Mouse (Mus musculus) kidney, embryonic 14.5 days (tissue): ENCODE measurements around the gene Fcrlb. TPM values are rescaled to one million over a fixed set of nuclear protein-coding genes. Genes with fewer than 3 reads are reported as not detected.

Experiments
- ATAC-seq: fragments of 200-750 bp; cut with Nextera tagmentation; 2 replicates; pipeline ENCODE4 v1.8.0; 2017; ENCODE audit warnings: moderate number of reproducible peaks, mild to moderate bottlenecking, moderate TSS enrichment, moderate library complexity; ENCODE audit not compliant: low FRiP score, low TSS enrichment
- H3K27ac ChIP-seq: fragments of 300-500 bp; sonication (generic); 2 replicates; pipeline ENCODE4 v1.5.1; 2014; ENCODE audit warnings: low read depth, mild to moderate bottlenecking, low read length, moderate library complexity, mixed read lengths
- H3K27me3 ChIP-seq: fragments of 300-500 bp; sonication (generic); 2 replicates; pipeline ENCODE4 v1.6.1; 2014; ENCODE audit warnings: mild to moderate bottlenecking, low read length; ENCODE audit not compliant: control insufficient read depth, insufficient read depth
- H3K36me3 ChIP-seq: fragments of 300-500 bp; sonication (generic); 2 replicates; pipeline ENCODE4 v1.6.1; 2014; ENCODE audit warnings: low read length, mixed read lengths; ENCODE audit not compliant: control insufficient read depth, insufficient read depth
- H3K4me1 ChIP-seq: fragments of 300-500 bp; sonication (generic); 2 replicates; pipeline ENCODE4 v1.6.1; 2014; ENCODE audit warnings: low read length, mixed read lengths; ENCODE audit not compliant: control insufficient read depth, insufficient read depth
- H3K4me2 ChIP-seq: fragments of 300-500 bp; sonication (generic); replicated peaks from 2 replicates; pipeline ENCODE4 v1.6.1; 2014; ENCODE audit warnings: low read depth, mild to moderate bottlenecking, low read length
- H3K4me3 ChIP-seq: fragments of 300-500 bp; sonication (generic); 2 replicates; pipeline ENCODE4 v1.5.1; 2014; ENCODE audit warnings: mild to moderate bottlenecking, low read length
- H3K9ac ChIP-seq: fragments of 300-500 bp; sonication (generic); 2 replicates; pipeline ENCODE4 v1.6.1; 2014; ENCODE audit warnings: low read depth, mild to moderate bottlenecking, low read length, moderate library complexity
- H3K9me3 ChIP-seq: fragments of 300-500 bp; sonication (generic); 2 replicates; pipeline ENCODE4 v1.6.1; 2016; ENCODE audit warnings: low read length; ENCODE audit not compliant: control insufficient read depth
- WGBS: fragments of 180-500 bp; shearing (Covaris S2); extraction: QIAGEN DNeasy Blood & Tissue Kit; methylation state at CpG from one replicate; pipeline ENCODE4 v1.1.7; 2014; 5-methylcytosine and 5-hydroxymethylcytosine counted together
- polyA plus RNA-seq: library from polyadenylated mRNA; unstranded; fragments of >200 nt; fragmentation: Nextera tagmentation; extraction: Ambion mirVana; gene quantifications from 2 replicates; pipeline ENCODE4 v1.2.1, GENCODE M21; 2014

The Fcrlb gene
- polyA plus RNA-seq, 1 experiment from 2014 or later: not detected

- ATAC-seq: peak; percentile 66
- Histone ChIP-seq H3K27me3 (peaks cover 11% of the 10 kb centered on the region; the same call in 1 of the 2 replicates), H3K4me2 (no peak overlapping the region), H3K9me3 (no peaks in the 10 kb centered on the region), H3K27ac (no peak overlapping the region), H3K4me3 (no peak overlapping the region), H3K36me3 (no peaks in the 10 kb centered on the region), H3K9ac (no peak overlapping the region), H3K4me1 (no peaks in the 10 kb centered on the region)
- WGBS: 31% methylated on average over 10 of the region's 10 CpGs
Observed at GRCm38 (mm10) chr1:170901536-170902238, 11.1 kb downstream of the Fcrlb start.

DNA sequence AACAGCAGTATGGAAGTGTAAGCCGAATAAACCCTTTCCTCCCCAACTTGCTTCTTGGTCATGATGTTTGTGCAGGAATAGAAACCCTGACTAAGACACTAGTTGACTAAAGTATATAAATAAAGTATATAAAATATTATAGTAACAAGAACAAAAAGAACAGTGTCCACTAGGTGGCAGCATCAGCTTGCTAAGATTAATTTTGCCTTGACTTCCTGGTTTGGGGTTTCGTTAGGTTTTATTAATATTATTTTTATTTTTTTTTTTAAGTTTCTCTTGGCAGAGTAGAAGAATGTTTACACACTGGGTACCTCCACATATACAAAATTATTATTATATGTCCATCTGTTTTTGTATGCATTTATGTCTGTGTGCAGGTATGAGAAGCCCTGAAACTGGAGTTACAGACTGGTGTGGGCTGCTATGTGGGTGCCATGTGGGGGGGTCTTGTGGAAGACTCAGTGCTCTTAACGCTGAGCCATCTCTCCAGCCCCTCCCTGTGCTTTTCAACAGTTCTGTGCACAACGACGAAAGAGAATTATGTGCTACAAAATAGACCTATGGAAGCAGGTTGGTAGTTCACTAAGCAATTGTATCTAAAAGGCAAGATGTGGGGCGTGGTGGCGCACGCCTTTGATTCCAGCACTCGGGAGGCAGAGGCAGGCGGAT, 11.8 kb downstream of the Fcrlb start:
- Histone ChIP-seq H3K9me3 (no peaks in the 10 kb centered on the region), H3K27me3 (peaks cover 4% of the 10 kb centered on the region; the same call in 1 of the 2 replicates), H3K27ac (no peak overlapping the region), H3K4me1 (no peaks in the 10 kb centered on the region), H3K4me3 (no peak overlapping the region), H3K9ac (no peak overlapping the region), H3K4me2 (no peak overlapping the region), H3K36me3 (no peaks in the 10 kb centered on the region)
- ATAC-seq: 0 out of 2 replicates have a peak, but pooled peaks have one; percentile 20
- WGBS: 34% methylated on average over 10 of the region's 10 CpGs

- Histone ChIP-seq H3K9me3 (no peaks in the 10 kb centered on the region), H3K9ac (no peak overlapping the region), H3K27ac (no peak overlapping the region), H3K27me3 (0 out of 2 replicates have a peak, but pooled peaks cover 3% of the 10 kb centered on the region), H3K36me3 (no peaks in the 10 kb centered on the region), H3K4me3 (no peak overlapping the region), H3K4me1 (no peaks in the 10 kb centered on the region), H3K4me2 (no peak overlapping the region)
- 70% methylated on average over 16 of the region's 16 CpGs for WGBS
- ATAC-seq: no peak
Observed at GRCm38 (mm10) chr1:170898413-170899075, 14.2 kb downstream of the Fcrlb start.

DNA sequence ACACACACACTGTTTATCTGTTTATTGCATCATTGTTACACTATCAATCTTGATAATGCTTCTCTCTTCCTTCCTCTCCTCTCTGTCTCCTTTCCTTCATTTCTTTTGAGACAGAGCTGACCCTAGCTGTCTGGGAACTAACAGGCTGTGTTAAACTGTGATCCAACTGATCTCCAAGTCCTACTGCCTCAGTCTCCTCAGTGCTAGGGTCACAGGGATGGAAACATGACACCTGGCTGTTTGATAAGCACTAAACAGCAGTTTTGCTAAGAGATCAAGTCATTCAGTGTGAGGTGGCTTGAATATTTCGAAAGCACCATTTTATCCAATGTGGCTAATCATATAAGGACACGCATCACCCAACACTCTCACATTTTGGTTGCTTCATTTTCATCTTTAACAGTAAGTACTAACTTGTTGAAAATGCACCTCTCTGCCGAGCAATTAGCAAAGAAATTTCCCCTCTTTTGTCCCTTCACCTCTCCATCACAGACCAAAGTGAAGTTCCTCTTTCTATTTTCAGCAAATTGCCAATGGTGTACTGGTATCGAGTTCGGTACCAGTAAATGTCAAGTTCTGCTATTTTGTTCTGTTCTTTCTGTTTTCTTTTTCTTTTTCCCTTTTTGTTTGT, 16.0 kb downstream of the Fcrlb start:
- no peak overlapping the region for H3K4me2 ChIP-seq
- ATAC-seq: no peak
- no peak overlapping the region for H3K27ac ChIP-seq
- no peaks in the 10 kb centered on the region for H3K9me3 ChIP-seq
- H3K9ac ChIP-seq: no peak overlapping the region
- H3K4me3 ChIP-seq: no peak overlapping the region
- 81% methylated on average over 5 of the region's 5 CpGs for WGBS
- H3K27me3 ChIP-seq: 0 out of 2 replicates have a peak, but pooled peaks cover 3% of the 10 kb centered on the region
- no peaks in the 10 kb centered on the region for H3K36me3 ChIP-seq
- H3K4me1 ChIP-seq: no peaks in the 10 kb centered on the region

DNA sequence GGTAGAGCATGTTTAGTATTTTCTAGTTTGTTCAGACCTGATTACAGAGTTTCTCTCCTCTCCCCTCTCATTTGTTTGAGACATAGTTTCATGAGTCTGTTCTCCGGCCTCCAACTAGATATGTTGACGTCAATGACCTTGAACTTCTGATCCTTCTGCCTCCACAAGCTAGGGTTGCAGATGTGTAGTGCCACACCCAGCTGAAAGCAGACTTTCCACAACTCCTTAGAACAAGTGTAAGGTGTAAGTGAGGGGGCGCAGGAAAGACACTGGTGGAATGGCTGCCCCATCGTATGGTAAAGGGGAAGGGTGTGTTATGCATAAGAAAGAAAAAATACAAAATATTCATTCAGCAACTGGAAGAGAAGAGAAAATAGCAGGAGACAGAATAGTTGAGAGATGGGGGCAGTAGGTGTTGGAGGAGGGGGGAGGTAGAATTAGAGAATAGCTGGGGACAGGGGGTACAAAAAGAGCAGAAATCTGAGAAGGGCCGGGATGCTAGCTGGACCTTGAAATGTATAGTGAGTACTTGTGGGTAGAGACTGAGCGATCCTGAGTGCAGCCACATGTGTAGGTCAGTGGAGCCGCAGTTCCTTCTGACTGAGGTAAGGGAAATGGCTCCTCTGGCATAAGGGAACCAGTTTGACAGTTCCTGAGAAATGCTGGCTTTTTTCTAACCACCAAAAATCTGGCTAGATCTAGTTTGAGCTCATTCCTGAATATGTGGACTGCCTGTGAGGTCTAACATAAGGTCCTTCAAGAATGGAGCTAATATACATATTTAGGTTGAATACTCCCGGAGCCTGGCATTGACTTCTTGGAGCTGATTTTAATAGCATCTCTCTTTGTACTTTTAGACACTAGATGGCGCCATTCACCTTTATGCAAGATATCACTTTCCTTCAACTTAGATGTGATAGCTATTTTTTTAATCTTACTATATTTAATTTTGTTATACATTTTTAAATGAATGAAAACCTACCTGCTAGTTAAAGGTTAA, 17.8 kb downstream of the Fcrlb start:
- WGBS: 59% methylated on average over 9 of the region's 9 CpGs
- Histone ChIP-seq H3K27me3 (0 out of 2 replicates have a peak, but pooled peaks cover 3% of the 10 kb centered on the region), H3K4me3 (no peak overlapping the region), H3K9ac (no peak overlapping the region), H3K9me3 (no peaks in the 10 kb centered on the region), H3K4me2 (no peak overlapping the region), H3K4me1 (no peaks in the 10 kb centered on the region), H3K36me3 (no peaks in the 10 kb centered on the region), H3K27ac (no peak overlapping the region)
- ATAC-seq: no peak

DNA sequence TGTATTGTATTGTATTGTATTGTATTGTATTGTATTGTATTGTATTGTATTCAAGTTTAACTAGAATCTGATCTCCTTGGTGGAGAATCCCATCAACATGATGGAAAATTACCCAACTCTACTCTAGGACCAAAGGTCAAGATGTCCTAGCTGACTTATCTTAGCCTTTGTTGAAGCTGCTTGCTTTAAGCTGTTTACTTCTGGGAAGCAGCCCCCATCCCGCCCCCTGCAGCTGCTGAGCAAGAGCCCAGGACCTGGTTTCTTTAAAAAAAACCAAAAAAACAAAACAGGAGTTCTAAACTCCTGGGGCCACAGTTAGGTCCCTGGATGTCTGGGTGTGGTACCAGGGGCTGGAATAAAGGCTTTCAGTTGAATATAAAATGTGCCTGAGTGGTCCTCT, 20.5 kb downstream of the Fcrlb start:
- Histone ChIP-seq H3K9me3 (no peaks in the 10 kb centered on the region), H3K4me1 (no peaks in the 10 kb centered on the region), H3K27me3 (no peaks in the 10 kb centered on the region), H3K9ac (no peak overlapping the region), H3K4me3 (no peak overlapping the region), H3K27ac (no peak overlapping the region), H3K4me2 (no peak overlapping the region), H3K36me3 (no peaks in the 10 kb centered on the region)
- no peak for ATAC-seq
- 64% methylated on average over 1 of the region's 1 CpGs for WGBS

DNA sequence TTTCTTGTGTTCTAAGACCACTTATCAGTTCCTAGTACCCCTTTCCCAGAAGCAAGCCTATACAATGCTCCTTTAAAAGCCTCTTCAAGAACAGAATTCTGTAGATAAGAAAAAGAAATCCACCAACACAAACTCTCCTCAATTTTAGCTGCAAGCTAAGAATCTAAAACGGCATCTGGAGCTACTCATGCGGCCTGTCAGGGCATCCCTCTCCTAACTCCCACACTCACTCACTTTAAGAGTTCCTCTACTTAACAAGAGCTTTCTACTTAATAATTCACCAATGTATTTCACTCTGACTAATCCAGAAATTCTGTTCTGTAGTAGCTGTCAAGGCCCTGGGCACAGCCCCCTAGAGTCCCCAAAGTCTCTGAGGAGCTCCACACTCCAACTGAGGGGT, 21.1 kb downstream of the Fcrlb start:
- ATAC-seq: no peak
- H3K4me2 ChIP-seq: no peak overlapping the region
- no peak overlapping the region for H3K9ac ChIP-seq
- no peak overlapping the region for H3K4me3 ChIP-seq
- WGBS: 42% methylated on average over 2 of the region's 2 CpGs
- H3K27ac ChIP-seq: no peak overlapping the region
- H3K36me3 ChIP-seq: no peaks in the 10 kb centered on the region
- no peaks in the 10 kb centered on the region for H3K9me3 ChIP-seq
- H3K4me1 ChIP-seq: no peaks in the 10 kb centered on the region
- H3K27me3 ChIP-seq: no peaks in the 10 kb centered on the region

- no peak overlapping the region for H3K4me2 ChIP-seq
- WGBS: 81% methylated on average over 4 of the region's 4 CpGs
- H3K36me3 ChIP-seq: no peaks in the 10 kb centered on the region
Observed at GRCm38 (mm10) chr1:170889310-170889709, 23.4 kb downstream of the Fcrlb start.

More at GRCm38 (mm10) chr1:170889310-170889709, 23.4 kb downstream of the Fcrlb start:
- Histone ChIP-seq H3K9ac (no peak overlapping the region), H3K27me3 (no peaks in the 10 kb centered on the region), H3K9me3 (no peaks in the 10 kb centered on the region), H3K4me1 (no peaks in the 10 kb centered on the region), H3K27ac (no peak overlapping the region), H3K4me3 (no peak overlapping the region)
- no peak for ATAC-seq
